Mouse (Mus musculus) adipocyte (in vitro differentiated cells): Measurements from ENCODE around the gene Knop1.

ENCODE experiments used
- DNase-seq: peaks from one replicate; pipeline ENCODE4 v3.0.0-alpha.2; 2016; ENCODE audit warnings: low spot score

The Knop1 gene

DNA sequence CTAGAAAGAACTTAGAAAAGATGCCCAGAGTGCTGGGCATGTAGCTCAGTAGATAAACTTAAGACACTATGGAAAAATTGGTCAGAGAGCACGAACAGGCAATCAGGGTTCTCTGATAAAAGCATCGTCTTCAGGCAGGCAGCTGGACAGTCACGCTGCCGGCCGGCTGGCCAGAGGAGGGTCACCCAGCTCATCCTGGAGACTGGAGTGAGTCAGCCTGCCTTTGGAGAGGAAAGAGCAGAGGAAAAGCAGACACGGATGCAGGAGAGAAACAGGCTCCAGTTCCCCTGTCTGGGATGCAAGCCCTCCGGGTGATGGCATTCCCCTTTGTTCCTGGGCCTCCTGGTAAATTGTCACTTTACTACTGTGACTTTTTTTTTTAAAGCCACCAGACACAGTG lies 58.5 kb downstream of the Knop1 start:
- no peak for DNase-seq

DNA sequence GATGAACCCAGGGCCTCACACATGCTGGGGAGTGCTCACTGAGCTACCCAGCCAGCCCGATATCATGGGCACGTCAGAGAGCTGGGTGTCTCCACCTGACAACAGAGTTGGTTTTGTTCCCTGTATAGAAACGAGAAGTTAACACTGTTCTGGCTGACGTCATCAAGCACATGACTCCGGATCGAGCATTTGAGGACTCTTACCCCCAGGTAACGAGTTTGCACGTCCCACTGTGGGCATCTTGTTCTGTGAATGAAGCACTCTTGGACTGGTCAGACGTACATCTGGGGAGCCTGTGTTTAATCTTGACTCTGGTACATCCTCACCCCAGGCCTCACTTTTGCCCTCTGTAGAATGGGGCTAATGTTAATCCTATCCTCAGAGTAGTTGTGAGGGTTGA lies 59.2 kb downstream of the Knop1 start:
- DNase-seq: no peak

DNA sequence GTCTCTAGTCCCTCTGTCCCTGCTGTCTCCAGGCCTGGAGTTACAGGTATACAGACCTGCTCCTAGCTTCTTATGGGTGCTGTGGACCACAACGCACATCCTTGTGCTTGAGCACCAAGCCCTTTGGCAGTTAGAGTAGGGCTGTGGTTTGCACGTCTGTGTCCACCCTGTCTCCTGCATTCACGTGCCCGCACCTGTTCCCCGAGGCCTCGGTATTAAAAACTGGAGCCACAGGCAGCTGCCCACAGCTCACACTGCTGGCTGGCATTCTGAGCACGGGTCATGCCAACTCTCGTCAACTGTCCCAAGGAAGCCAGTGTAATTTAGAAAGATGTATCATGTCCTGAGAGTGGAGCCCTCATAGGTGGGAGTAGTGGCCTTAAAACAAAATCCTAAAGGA lies 60.3 kb downstream of the Knop1 start:
- DNase-seq: no peak

DNA sequence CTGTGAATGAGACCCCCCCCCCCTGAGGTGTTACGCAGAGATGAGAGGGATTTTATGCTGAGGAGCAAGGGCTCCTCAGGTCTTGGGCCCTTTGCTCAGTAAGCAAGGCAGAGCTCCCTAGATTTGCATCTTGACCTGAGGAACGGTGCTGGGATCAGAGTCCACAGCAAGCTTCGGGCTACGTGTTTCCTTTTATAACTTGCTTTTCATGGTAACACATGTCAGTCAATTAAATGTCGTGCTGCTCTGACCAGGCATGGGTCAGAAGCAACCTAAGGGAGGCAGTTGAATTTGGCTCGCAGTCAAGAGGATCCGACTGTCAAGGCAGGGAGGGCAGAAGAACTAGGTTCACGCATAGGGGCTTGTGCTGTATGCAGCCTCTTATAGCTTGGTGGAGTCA lies 62.2 kb downstream of the Knop1 start:
- DNase-seq: no peak
